Mouse (Mus musculus) midbrain, embryonic 14.5 days (tissue): ENCODE data around the gene Smim20. TPM values are rescaled to one million over a fixed set of nuclear protein-coding genes. Genes with fewer than 3 reads are reported as not detected.

Experiments used
- ATAC-seq: fragments of 200-750 bp; cut with Nextera tagmentation; 2 replicates; pipeline ENCODE4 v1.8.0; 2017; ENCODE audit warnings: moderate number of reproducible peaks, moderate library complexity; ENCODE audit not compliant: low FRiP score, low TSS enrichment
- DNase-seq: peaks from one replicate; pipeline ENCODE4 v3.0.0-alpha.2; 2015
- H3K27ac ChIP-seq: fragments of 300-500 bp; sonication (generic); replicated peaks from 2 replicates; pipeline ENCODE4 v1.5.1; 2014; ENCODE audit warnings: mild to moderate bottlenecking, low read depth, low read length, moderate library complexity
- H3K27me3 ChIP-seq: fragments of 300-500 bp; sonication (generic); 2 replicates; pipeline ENCODE4 v1.6.1; 2014; ENCODE audit warnings: low read length, control low read depth, mixed read lengths; ENCODE audit not compliant: control insufficient read depth, insufficient read depth
- H3K36me3 ChIP-seq: fragments of 300-500 bp; sonication (generic); 2 replicates; pipeline ENCODE4 v1.6.1; 2014; ENCODE audit warnings: low read length, control low read depth; ENCODE audit not compliant: control insufficient read depth, insufficient read depth
- H3K4me1 ChIP-seq: fragments of 300-500 bp; sonication (generic); 2 replicates; pipeline ENCODE4 v1.6.1; 2014; ENCODE audit warnings: mild to moderate bottlenecking, antibody characterized with exemption, low read length, control low read depth; ENCODE audit not compliant: control insufficient read depth, insufficient read depth
- H3K4me2 ChIP-seq: fragments of 300-500 bp; sonication (generic); 2 replicates; pipeline ENCODE4 v1.6.1; 2014; ENCODE audit warnings: mild to moderate bottlenecking, low read length, moderate library complexity
- H3K4me3 ChIP-seq: fragments of 300-500 bp; sonication (generic); replicated peaks from 2 replicates; pipeline ENCODE4 v1.5.1; 2014; ENCODE audit warnings: low read depth, low read length
- H3K9ac ChIP-seq: fragments of 300-500 bp; sonication (generic); replicated peaks from 2 replicates; pipeline ENCODE4 v1.6.1; 2014; ENCODE audit warnings: mild to moderate bottlenecking, low read length, moderate library complexity
- H3K9me3 ChIP-seq: fragments of 300-500 bp; sonication (generic); 2 replicates; pipeline ENCODE4 v1.6.1; 2016; ENCODE audit warnings: low read length, control low read depth, mixed read lengths; ENCODE audit not compliant: control insufficient read depth
- WGBS: fragments of 180-500 bp; shearing (Covaris S2); extraction: QIAGEN DNeasy Blood & Tissue Kit; methylation state at CpG from one replicate; pipeline ENCODE4 v1.1.7; 2014; 5-methylcytosine and 5-hydroxymethylcytosine counted together
- polyA plus RNA-seq: library from polyadenylated mRNA; unstranded; fragments of >200 nt; fragmentation: Nextera tagmentation; extraction: Ambion mirVana; gene quantifications from 2 replicates; pipeline ENCODE4 v1.2.1, GENCODE M21; 2014

Smim20 gene
- polyA plus RNA-seq, 1 experiment from 2014 or later = 93.7 TPM

GRCm38 (mm10) chr5:53254821-53255220, 12.1 kb upstream of the Smim20 start:
- WGBS = 14% methylated on average over 3 of the region's 3 CpGs
- Histone ChIP-seq H3K4me3 (no peak overlapping the region), H3K27ac (no peak overlapping the region), H3K36me3 (no peaks in the 10 kb centered on the region), H3K9ac (no peak overlapping the region), H3K27me3 (no peaks in the 10 kb centered on the region; the same call in 1 of the 2 replicates), H3K4me1 (peaks cover 15% of the 10 kb centered on the region; the same call in 1 of the 2 replicates), H3K4me2 (no peak overlapping the region), H3K9me3 (no peaks in the 10 kb centered on the region)
- ATAC-seq (no peak), DNase-seq (no peak)

GRCm38 (mm10) chr5:53258038-53258786, 8.7 kb upstream of the Smim20 start:
- H3K9me3 ChIP-seq = no peaks in the 10 kb centered on the region
- H3K4me1 ChIP-seq = peaks cover 15% of the 10 kb centered on the region; the same call in 1 of the 2 replicates
- H3K27me3 ChIP-seq = no peaks in the 10 kb centered on the region; the same call in 1 of the 2 replicates
- H3K36me3 ChIP-seq = no peaks in the 10 kb centered on the region
- 0 out of 2 replicates have a peak overlapping the region, but pooled peaks have one; percentile 3 for H3K27ac ChIP-seq
- peak overlapping the region; percentile 29 for H3K4me3 ChIP-seq
- 3% methylated on average over 29 of the region's 29 CpGs for WGBS
- H3K9ac ChIP-seq = peak overlapping the region; percentile 46
- DNase-seq (peak; percentile 79), ATAC-seq (peak; percentile 60; the same call in 1 of the 2 replicates)
- H3K4me2 ChIP-seq = peak overlapping the region; percentile 68

GRCm38 (mm10) chr5:53259894-53260293, 7.0 kb upstream of the Smim20 start:
- H3K4me1 ChIP-seq = peaks cover 15% of the 10 kb centered on the region; the same call in 1 of the 2 replicates
- no peak overlapping the region for H3K27ac ChIP-seq
- H3K9ac ChIP-seq = no peak overlapping the region
- H3K4me3 ChIP-seq = no peak overlapping the region
- no peaks in the 10 kb centered on the region; the same call in 1 of the 2 replicates for H3K27me3 ChIP-seq
- WGBS = 63% methylated on average over 5 of the region's 5 CpGs
- no peaks in the 10 kb centered on the region for H3K36me3 ChIP-seq
- H3K4me2 ChIP-seq = no peak overlapping the region
- no peak for ATAC-seq
- DNase-seq = no peak
- no peaks in the 10 kb centered on the region for H3K9me3 ChIP-seq

- H3K9ac ChIP-seq = no peak overlapping the region
- no peaks in the 10 kb centered on the region for H3K9me3 ChIP-seq
- 93% methylated on average over 10 of the region's 10 CpGs for WGBS
- H3K27ac ChIP-seq = no peak overlapping the region
- H3K4me2 ChIP-seq = no peak overlapping the region
- no peak for DNase-seq
- H3K36me3 ChIP-seq = no peaks in the 10 kb centered on the region
- ATAC-seq = no peak
- H3K4me1 ChIP-seq = peaks cover 13% of the 10 kb centered on the region; the same call in 1 of the 2 replicates
- no peaks in the 10 kb centered on the region; the same call in 1 of the 2 replicates for H3K27me3 ChIP-seq
- H3K4me3 ChIP-seq = no peak overlapping the region
Observed at GRCm38 (mm10) chr5:53261999-53262398, 4.9 kb upstream of the Smim20 start.

- 91% methylated on average over 5 of the region's 5 CpGs for WGBS
- no peaks in the 10 kb centered on the region for H3K36me3 ChIP-seq
- H3K4me1 ChIP-seq = peaks cover 6% of the 10 kb centered on the region; the same call in 1 of the 2 replicates
- DNase-seq (no peak), ATAC-seq (no peak)
- H3K4me2 ChIP-seq = no peak overlapping the region
- H3K9ac ChIP-seq = no peak overlapping the region
- no peaks in the 10 kb centered on the region; the same call in 1 of the 2 replicates for H3K27me3 ChIP-seq
- no peak overlapping the region for H3K27ac ChIP-seq
- H3K4me3 ChIP-seq = no peak overlapping the region
- H3K9me3 ChIP-seq = no peaks in the 10 kb centered on the region
Observed at GRCm38 (mm10) chr5:53264061-53264460, 2.8 kb upstream of the Smim20 start.

GRCm38 (mm10) chr5:53265740-53266139, 1.1 kb upstream of the Smim20 start:
- Histone ChIP-seq H3K36me3 (no peaks in the 10 kb centered on the region), H3K9me3 (no peaks in the 10 kb centered on the region), H3K27ac (no peak overlapping the region), H3K27me3 (no peaks in the 10 kb centered on the region), H3K4me2 (no peak overlapping the region), H3K9ac (no peak overlapping the region), H3K4me3 (no peak overlapping the region), H3K4me1 (peaks cover 6% of the 10 kb centered on the region; the same call in 1 of the 2 replicates)
- no peak for ATAC-seq
- 83% methylated on average over 12 of the region's 12 CpGs for WGBS
- DNase-seq = no peak

- Histone ChIP-seq H3K9me3 (no peaks in the 10 kb centered on the region), H3K27me3 (no peaks in the 10 kb centered on the region), H3K4me3 (no peak overlapping the region), H3K36me3 (no peaks in the 10 kb centered on the region), H3K4me1 (peaks cover 6% of the 10 kb centered on the region; the same call in 1 of the 2 replicates), H3K27ac (no peak overlapping the region), H3K9ac (no peak overlapping the region), H3K4me2 (peak overlapping the region; percentile 80; the same call in 1 of the 2 replicates)
- 82% methylated on average over 4 of the region's 4 CpGs for WGBS
- DNase-seq (no peak), ATAC-seq (no peak)
Observed at GRCm38 (mm10) chr5:53266181-53266580, 702 bp upstream of the Smim20 start.

- ATAC-seq = no peak
- H3K4me2 ChIP-seq = no peak overlapping the region
- H3K4me1 ChIP-seq = peaks cover 6% of the 10 kb centered on the region; the same call in 1 of the 2 replicates
- 76% methylated on average over 6 of the region's 6 CpGs for WGBS
- H3K36me3 ChIP-seq = no peaks in the 10 kb centered on the region
- no peak overlapping the region for H3K9ac ChIP-seq
- DNase-seq = no peak
- no peak overlapping the region for H3K4me3 ChIP-seq
- H3K27me3 ChIP-seq = no peaks in the 10 kb centered on the region
- H3K9me3 ChIP-seq = no peaks in the 10 kb centered on the region
- no peak overlapping the region for H3K27ac ChIP-seq
Observed at GRCm38 (mm10) chr5:53268095-53268692, 1.3 kb downstream of the Smim20 start.
